Mouse (Mus musculus) CH12.LX (cell line): ENCODE measurements around the gene Rsu1. TPM values are rescaled to one million over a fixed set of nuclear protein-coding genes. Genes with fewer than 3 reads are reported as not detected.

ENCODE experiments used
- DNase-seq: peaks from one replicate; pipeline ENCODE4 v3.0.0-alpha.2; 2013; ENCODE audit errors: extremely low read depth
- H3K27ac ChIP-seq: 2 replicates; pipeline ENCODE4 v1.5.1; 2012; ENCODE audit warnings: low read depth, mild to moderate bottlenecking, control low read depth, moderate library complexity; ENCODE audit not compliant: insufficient read depth
- H3K27me3 ChIP-seq: replicated peaks from 2 replicates; pipeline ENCODE3; 2012; ENCODE audit warnings: inconsistent platforms
- H3K36me3 ChIP-seq, 2 experiments: replicated peaks in 1 of 2; 2 replicates each; pipeline versions ENCODE3 to v1.6.1; 2012; ENCODE audit warnings: inconsistent platforms in 1 of 2, low read length in 1 of 2, mild to moderate bottlenecking in 1 of 2, mixed read lengths in 1 of 2, moderate library complexity in 1 of 2; ENCODE audit not compliant: control insufficient read depth in 1 of 2, insufficient read depth in 1 of 2
- H3K4me1 ChIP-seq, 2 experiments: 2 replicates each; pipeline ENCODE4 v1.6.1; 2012; ENCODE audit warnings: inconsistent platforms in 1 of 2, moderate library complexity in 1 of 2; ENCODE audit not compliant: insufficient read depth in 2 of 2, control insufficient read depth in 1 of 2
- H3K4me2 ChIP-seq: 2 replicates; pipeline ENCODE4 v1.6.1; 2012; ENCODE audit warnings: low read depth, mild to moderate bottlenecking, control low read depth; ENCODE audit not compliant: poor library complexity, insufficient read depth, severe bottlenecking
- H3K4me3 ChIP-seq, 3 experiments: fragments of 150-350 bp in 1 of 3; sonication (generic) in 1 of 3; replicated peaks in 1 of 3; 2 replicates each; pipeline versions ENCODE3 to v1.5.1; 2011 to 2012; ENCODE audit warnings: low read depth in 2 of 3, low read length in 2 of 3, mild to moderate bottlenecking in 2 of 3, moderate library complexity in 2 of 3, control low read depth in 1 of 3, improper control_type of control experiment in 1 of 3, inconsistent platforms in 1 of 3, mixed read lengths in 1 of 3; ENCODE audit not compliant: poor library complexity in 1 of 3
- H3K79me2 ChIP-seq: replicated peaks from 2 replicates; pipeline ENCODE4 v1.6.1; 2012; ENCODE audit warnings: mild to moderate bottlenecking, moderate library complexity; ENCODE audit not compliant: control insufficient read depth, poor library complexity, insufficient read depth, severe bottlenecking; ENCODE audit errors: extremely low read depth
- H3K9ac ChIP-seq: 2 replicates; pipeline ENCODE4 v1.6.1; 2012; ENCODE audit warnings: low read depth, mild to moderate bottlenecking, control low read depth, moderate library complexity; ENCODE audit not compliant: insufficient read depth
- H3K9me3 ChIP-seq: replicated peaks from 2 replicates; pipeline ENCODE3; 2012; ENCODE audit warnings: low read length, inconsistent platforms, mixed read lengths
- BHLHE40 ChIP-seq: IDR thresholded peaks from 2 replicates; pipeline ENCODE4 v1.6.1; 2011; ENCODE audit warnings: mild to moderate bottlenecking, low read depth, low read length, improper control_type of control experiment
- E2F4 ChIP-seq: IDR thresholded peaks from 2 replicates; pipeline ENCODE4 v1.6.1; 2011; ENCODE audit warnings: low read depth, low read length, improper control_type of control experiment; ENCODE audit not compliant: insufficient replicate concordance
- ELF1 ChIP-seq: IDR thresholded peaks from 2 replicates; pipeline ENCODE4 v1.6.1; 2014; ENCODE audit warnings: low read depth, mild to moderate bottlenecking, inconsistent platforms, low read length, improper control_type of control experiment
- EP300 ChIP-seq: IDR thresholded peaks from 2 replicates; pipeline ENCODE4 v1.6.1; 2011; ENCODE audit warnings: low read length, improper control_type of control experiment
- ETS1 ChIP-seq: conservative IDR thresholded peaks from 2 replicates; pipeline ENCODE4 v1.6.1; 2012; ENCODE audit warnings: low read depth, mild to moderate bottlenecking, inconsistent platforms, low read length, improper control_type of control experiment, moderate library complexity
- GABPA ChIP-seq: IDR thresholded peaks from 2 replicates; pipeline ENCODE4 v1.6.1; 2012; ENCODE audit warnings: low read depth, low read length, improper control_type of control experiment, inconsistent platforms; ENCODE audit not compliant: insufficient replicate concordance
- JUN ChIP-seq: IDR thresholded peaks from 2 replicates; pipeline ENCODE4 v1.6.1; 2011; ENCODE audit warnings: low read depth, mild to moderate bottlenecking, low read length, improper control_type of control experiment, moderate library complexity; ENCODE audit not compliant: insufficient read depth
- JUND ChIP-seq: conservative IDR thresholded peaks from 2 replicates; pipeline ENCODE4 v1.6.1; 2011; ENCODE audit warnings: low read depth, low read length, improper control_type of control experiment
- KAT2A ChIP-seq: IDR thresholded peaks from 2 replicates; pipeline ENCODE4 v1.6.1; 2012; ENCODE audit warnings: low read length, improper control_type of control experiment, inconsistent platforms; ENCODE audit not compliant: insufficient replicate concordance
- MAZ ChIP-seq: IDR thresholded peaks from 2 replicates; pipeline ENCODE4 v1.6.1; 2012; ENCODE audit warnings: low read depth, mild to moderate bottlenecking, inconsistent platforms, low read length, improper control_type of control experiment, moderate library complexity
- POLR2A ChIP-seq: IDR thresholded peaks from 2 replicates; pipeline ENCODE4 v1.6.1; 2011; ENCODE audit warnings: low read depth, mild to moderate bottlenecking, improper control_type of control experiment, low read length
- POLR2AphosphoS2 ChIP-seq: IDR thresholded peaks from 2 replicates; pipeline ENCODE4 v1.6.1; 2011; ENCODE audit warnings: low read depth, low read length, improper control_type of control experiment
- RAD21 ChIP-seq: IDR thresholded peaks from 2 replicates; pipeline ENCODE4 v1.6.1; 2011; ENCODE audit warnings: low read depth, mild to moderate bottlenecking, low read length, improper control_type of control experiment, moderate library complexity
- TBP ChIP-seq: conservative IDR thresholded peaks from 2 replicates; pipeline ENCODE4 v1.6.1; 2011; ENCODE audit warnings: low read depth, low read length, improper control_type of control experiment
- UBTF ChIP-seq: IDR thresholded peaks from 2 replicates; pipeline ENCODE4 v1.6.1; 2012; ENCODE audit warnings: low read depth, mild to moderate bottlenecking, inconsistent platforms, low read length, improper control_type of control experiment, moderate library complexity
- ZKSCAN1 ChIP-seq: IDR thresholded peaks from 2 replicates; pipeline ENCODE4 v1.6.1; 2012; ENCODE audit warnings: low read depth, inconsistent platforms, low read length, improper control_type of control experiment, borderline replicate concordance
- dilution Hi-C: fragments of 300-500 bp; cut with MboI; formaldehyde crosslinking; loops from 2 replicates; pipeline ENCODE4 v1.14.3; 2020; ENCODE audit warnings: low sequenced_read_pairs; ENCODE audit not compliant: extremely low pct_unique_long_range_greater_than_20kb, extremely low pct_ligation_motif_present
- in situ Hi-C: fragments of 300-500 bp; cut with MboI; formaldehyde crosslinking; loops from 3 replicates; pipeline ENCODE4 v1.14.3; 2019; ENCODE audit warnings: low sequenced_read_pairs, low pct_ligation_motif_present, low pct_unique_long_range_greater_than_20kb, mixed read lengths
- polyA plus RNA-seq: library from polyadenylated mRNA; unstranded; fragments of >175 nt; gene quantifications from 2 replicates; pipeline ENCODE4 v1.2.1, GENCODE M21; 2012; ENCODE audit warnings: low read depth; ENCODE audit not compliant: insufficient read length
- total RNA-seq, 2 experiments: library from RNA; depleted of rRNA; stranded (reverse); fragments of 300-350 nt in 1 of 2; fragments of >200 nt in 1 of 2; gene quantifications; 2 replicates each; pipeline ENCODE4 v1.2.3; 2012 to 2014

The Rsu1 gene
- total and polyA plus RNA-seq, 3 experiments, result 29.5 to 108 (median 86.4) TPM

DNA sequence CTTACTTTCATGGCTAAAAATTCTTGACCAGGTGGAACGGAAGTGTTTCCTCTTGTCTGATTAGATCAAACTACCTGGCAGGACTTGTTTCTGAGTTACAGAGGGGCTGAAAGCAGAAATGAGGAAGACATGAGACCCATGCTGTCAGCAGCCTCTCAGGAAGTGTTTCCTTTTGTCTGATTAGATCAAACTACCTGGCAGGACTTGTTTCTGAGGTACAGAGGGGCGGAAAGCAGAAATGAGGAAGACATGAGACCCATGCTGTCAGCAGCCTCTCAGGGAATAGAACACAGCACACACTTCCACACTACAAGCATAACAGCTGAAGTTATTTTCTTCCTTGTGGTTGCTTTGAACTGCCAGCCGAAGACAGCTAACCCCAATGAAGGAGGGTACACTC is 46.7 kb downstream of the Rsu1 start:
- H3K4me1 ChIP-seq, result peaks cover 7 to 59% of the 10 kb centered on the region in 2 experiments; a peak in 3 of 4 replicates
- no peak for DNase-seq
- TF ChIP-seq RAD21 (no peak), POLR2A (no peak), TBP (no peak), BHLHE40 (no peak), JUND (no peak), ZKSCAN1 (no peak), JUN (no peak), UBTF (no peak), ETS1 (no peak)
- peaks cover 0 to 30% of the 10 kb centered on the region in 2 experiments for H3K36me3 ChIP-seq
- H3K27ac ChIP-seq, result no peak overlapping the region
- H3K27me3 ChIP-seq, result no peaks in the 10 kb centered on the region
- peaks cover 14% of the 10 kb centered on the region for H3K9me3 ChIP-seq
- no peaks in the 10 kb centered on the region for H3K79me2 ChIP-seq
- dilution Hi-C loops (no loop called here), in situ Hi-C loops (no loop called here)
- no peak overlapping the region for H3K9ac ChIP-seq
- no peak overlapping the region for H3K4me2 ChIP-seq
- no peak overlapping the region for H3K4me3 ChIP-seq

DNA sequence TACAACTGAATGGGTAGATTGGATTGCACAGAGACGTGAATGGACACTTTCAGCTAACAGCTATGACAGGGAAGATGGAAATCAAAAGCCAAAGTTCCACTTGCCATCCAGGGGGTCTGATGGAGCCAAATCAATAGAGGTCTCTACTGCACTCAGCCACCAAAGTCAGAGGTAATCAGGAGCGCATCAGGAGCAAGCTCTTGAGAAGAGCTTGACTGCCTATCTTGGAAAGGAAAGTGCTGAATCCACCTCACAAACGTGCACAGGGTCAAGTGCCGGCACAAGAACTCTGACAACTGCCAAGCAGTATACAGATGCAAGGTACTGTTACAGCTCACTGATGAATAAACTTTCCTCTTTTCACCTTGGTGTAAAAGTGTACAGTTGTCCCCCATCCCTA is 47.8 kb downstream of the Rsu1 start:
- H3K4me2 ChIP-seq, result no peak overlapping the region
- no peaks in the 10 kb centered on the region for H3K79me2 ChIP-seq
- no peak overlapping the region for H3K27ac ChIP-seq
- peaks cover 0 to 22% of the 10 kb centered on the region in 2 experiments for H3K36me3 ChIP-seq
- H3K9ac ChIP-seq, result no peak overlapping the region
- no peaks in the 10 kb centered on the region for H3K27me3 ChIP-seq
- peaks cover 9 to 69% of the 10 kb centered on the region in 2 experiments for H3K4me1 ChIP-seq
- TF ChIP-seq BHLHE40 (no peak), ELF1 (no peak), GABPA (no peak), POLR2AphosphoS2 (no peak), EP300 (no peak), KAT2A (no peak), TBP (no peak), MAZ (no peak), JUN (no peak), E2F4 (no peak)
- no peak for DNase-seq
- peaks cover 8% of the 10 kb centered on the region for H3K9me3 ChIP-seq
- in situ Hi-C loops, result no loop called here
- H3K4me3 ChIP-seq, result no peak overlapping the region
- dilution Hi-C loops, result no loop called here
